Mouse (Mus musculus): Measurements from ENCODE around the gene Nt5dc2. TPM values are rescaled to one million over a fixed set of nuclear protein-coding genes. Genes with fewer than 3 reads are reported as not detected.

Nt5dc2 gene
- total and polyA plus RNA-seq, 3 experiments = 136 to 572 (median 213) TPM

- ATAC-seq (ENCODE audit: extremely low read depth, insufficient number of reproducible peaks, low FRiP score, poor library complexity, severe bottlenecking) (no peak), DNase-seq (ENCODE audit: low spot score) (no peak)
- Histone ChIP-seq H3K36me3 (replicated peaks) (peaks cover 65% of the 10 kb centered on the region), H3K4me1 (ENCODE audit: insufficient read depth, low read depth, low read length) (peaks cover 53% of the 10 kb centered on the region), H3K9me3 (replicated peaks) (no peaks in the 10 kb centered on the region), H3K4me3 (ENCODE audit: low read depth, low read length) (no peak overlapping the region), H3K27me3 (ENCODE audit: insufficient read depth, low read length) (peaks cover 21% of the 10 kb centered on the region)
- TF ChIP-seq CTCF (IDR thresholded peaks at IDR 0.05; ENCODE audit: low read depth, low read length) = no peak
- no peak for TF ChIP-seq GATA1 (IDR thresholded peaks at IDR 0.05; ENCODE audit: borderline replicate concordance, low read length)
- TF ChIP-seq TAL1 (conservative IDR thresholded peaks at IDR 0.05; ENCODE audit: low read depth, low read length) = no peak
- no peak for TF ChIP-seq GATA2 (IDR thresholded peaks at IDR 0.05; ENCODE audit: borderline replicate concordance, low read depth, low read length)
- TF ChIP-seq POLR2AphosphoS5 (IDR thresholded peaks at IDR 0.05; ENCODE audit: insufficient replicate concordance, low read depth, low read length) = no peak
These were observed 40.5 kb downstream of the Nt5dc2 start for GRCm38 (mm10) chr14:31171386-31171785.

DNA sequence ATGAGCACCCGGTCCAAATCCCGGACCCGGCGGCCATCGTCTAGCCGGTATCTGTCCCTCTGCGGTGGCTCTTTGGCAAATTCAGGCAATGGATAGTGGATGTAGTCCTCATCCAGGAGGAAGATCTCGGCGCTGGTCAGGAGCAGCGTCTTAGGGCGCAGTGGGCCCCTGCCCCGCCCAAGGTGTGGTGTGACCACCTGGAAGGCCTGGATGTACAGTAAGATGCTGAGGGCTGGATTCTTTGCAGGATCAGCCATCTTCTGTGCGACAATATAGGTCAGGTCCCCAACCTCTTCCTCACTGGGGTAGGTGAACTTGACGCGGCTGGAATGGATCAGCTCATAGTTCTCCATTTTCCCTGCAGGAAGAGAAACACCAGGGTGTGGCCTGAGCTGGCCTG is 41.0 kb downstream of the Nt5dc2 start:
- Histone ChIP-seq H3K4me3 (ENCODE audit: low read depth, low read length) (no peak overlapping the region), H3K4me1 (ENCODE audit: insufficient read depth, low read depth, low read length) (peaks cover 53% of the 10 kb centered on the region), H3K9me3 (replicated peaks) (no peaks in the 10 kb centered on the region), H3K27me3 (ENCODE audit: insufficient read depth, low read length) (peaks cover 16% of the 10 kb centered on the region), H3K36me3 (replicated peaks) (peaks cover 69% of the 10 kb centered on the region)
- DNase-seq (ENCODE audit: low spot score) = no peak
- ATAC-seq (ENCODE audit: extremely low read depth, insufficient number of reproducible peaks, low FRiP score, poor library complexity, severe bottlenecking) = no peak
- TF ChIP-seq GATA2 (IDR thresholded peaks at IDR 0.05; ENCODE audit: borderline replicate concordance, low read depth, low read length) (no peak), POLR2AphosphoS5 (IDR thresholded peaks at IDR 0.05; ENCODE audit: insufficient replicate concordance, low read depth, low read length) (no peak), GATA1 (IDR thresholded peaks at IDR 0.05; ENCODE audit: borderline replicate concordance, low read length) (no peak), CTCF (IDR thresholded peaks at IDR 0.05; ENCODE audit: low read depth, low read length) (no peak), TAL1 (conservative IDR thresholded peaks at IDR 0.05; ENCODE audit: low read depth, low read length) (no peak)

DNA sequence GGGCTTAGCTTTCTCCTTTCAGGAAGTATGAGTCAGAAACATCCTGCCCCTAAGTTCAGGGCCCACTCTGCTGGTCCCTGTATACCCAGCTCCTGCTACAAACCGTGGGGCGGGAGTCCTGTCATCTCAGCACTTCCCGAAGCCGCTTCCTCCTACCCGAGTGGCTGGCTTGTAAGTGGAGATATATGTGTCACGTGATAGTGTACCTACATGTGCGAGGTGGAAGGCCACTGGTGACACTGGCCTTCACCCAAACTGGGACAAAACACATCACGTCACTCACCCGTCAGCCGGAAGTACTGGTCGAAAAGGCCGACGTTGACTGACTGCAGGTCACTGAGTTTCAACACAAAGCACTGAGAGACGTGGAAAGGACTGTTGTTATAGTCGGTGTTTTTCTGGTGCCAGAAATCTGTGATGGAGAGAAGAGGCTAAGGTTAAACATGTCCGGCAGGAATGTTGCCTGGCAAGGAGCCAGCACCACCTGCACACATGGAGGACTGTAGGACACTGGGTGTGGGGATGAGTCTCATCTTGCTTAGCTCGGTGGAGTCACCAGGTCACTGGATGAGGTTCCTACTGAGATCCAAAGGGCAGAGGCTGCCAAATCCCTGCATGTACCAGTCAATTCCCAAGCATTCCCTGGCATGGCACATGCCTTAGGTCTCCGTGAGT is 42.1 kb downstream of the Nt5dc2 start:
- TF ChIP-seq POLR2AphosphoS5 (IDR thresholded peaks at IDR 0.05; ENCODE audit: insufficient replicate concordance, low read depth, low read length) (no peak), TAL1 (conservative IDR thresholded peaks at IDR 0.05; ENCODE audit: low read depth, low read length) (no peak), GATA2 (IDR thresholded peaks at IDR 0.05; ENCODE audit: borderline replicate concordance, low read depth, low read length) (no peak), GATA1 (IDR thresholded peaks at IDR 0.05; ENCODE audit: borderline replicate concordance, low read length) (no peak), CTCF (IDR thresholded peaks at IDR 0.05; ENCODE audit: low read depth, low read length) (no peak)
- Histone ChIP-seq H3K4me3 (ENCODE audit: low read depth, low read length) (no peak overlapping the region), H3K36me3 (replicated peaks) (peaks cover 80% of the 10 kb centered on the region), H3K27me3 (ENCODE audit: insufficient read depth, low read length) (peaks cover 7% of the 10 kb centered on the region; the same call in 1 of the 2 replicates), H3K4me1 (ENCODE audit: insufficient read depth, low read depth, low read length) (peaks cover 55% of the 10 kb centered on the region), H3K9me3 (replicated peaks) (no peaks in the 10 kb centered on the region)
- no peak for ATAC-seq (ENCODE audit: extremely low read depth, insufficient number of reproducible peaks, low FRiP score, poor library complexity, severe bottlenecking)
- no peak for DNase-seq (ENCODE audit: low spot score)

DNA sequence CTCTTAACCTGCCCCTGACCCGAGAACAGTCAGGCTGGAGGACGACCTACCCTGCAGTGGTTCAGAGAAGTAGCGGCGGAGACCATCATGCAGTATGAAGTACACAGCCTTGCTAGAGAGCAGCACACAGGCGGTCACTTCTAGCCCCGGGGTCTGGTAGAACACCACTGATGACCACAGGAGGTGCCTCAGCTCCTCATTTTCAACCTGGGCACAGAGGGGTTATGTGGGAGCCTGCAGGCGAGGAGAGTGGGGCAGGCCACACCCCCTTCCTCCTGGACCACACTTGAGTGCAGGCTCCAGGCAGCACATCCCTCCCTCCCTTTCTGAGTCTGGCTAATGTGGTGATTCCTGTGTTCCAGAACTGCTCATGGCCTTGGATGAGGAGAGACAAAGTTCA is 42.7 kb downstream of the Nt5dc2 start:
- peaks cover 51% of the 10 kb centered on the region for H3K4me1 ChIP-seq (ENCODE audit: insufficient read depth, low read depth, low read length)
- peaks cover 84% of the 10 kb centered on the region for H3K36me3 ChIP-seq (replicated peaks)
- ATAC-seq (ENCODE audit: extremely low read depth, insufficient number of reproducible peaks, low FRiP score, poor library complexity, severe bottlenecking) = no peak

DNA sequence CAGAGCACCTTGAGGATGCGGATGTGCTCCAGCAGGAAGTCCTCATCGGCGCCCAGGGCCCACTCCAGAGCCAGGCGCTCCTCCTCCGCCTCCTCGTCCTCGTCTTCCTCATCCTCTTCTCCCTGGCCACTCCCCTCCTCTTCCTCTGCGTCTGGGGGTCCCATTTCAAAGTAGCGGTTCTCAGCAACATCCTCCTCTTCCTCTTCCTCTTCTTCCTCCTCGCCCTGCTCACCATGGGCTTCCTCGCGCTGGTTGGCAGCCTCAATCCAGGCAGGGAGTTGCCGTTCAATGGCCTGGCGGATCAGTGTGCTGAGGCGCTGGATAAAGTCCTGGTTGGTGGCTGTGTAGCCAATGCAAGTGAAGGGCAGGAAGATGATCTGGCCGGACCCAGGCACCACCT is 46.4 kb downstream of the Nt5dc2 start:
- DNase-seq (ENCODE audit: low spot score) = no peak
- TF ChIP-seq CTCF (IDR thresholded peaks at IDR 0.05; ENCODE audit: low read depth, low read length) (no peak), GATA1 (IDR thresholded peaks at IDR 0.05; ENCODE audit: borderline replicate concordance, low read length) (no peak), GATA2 (IDR thresholded peaks at IDR 0.05; ENCODE audit: borderline replicate concordance, low read depth, low read length) (no peak), POLR2AphosphoS5 (IDR thresholded peaks at IDR 0.05; ENCODE audit: insufficient replicate concordance, low read depth, low read length) (no peak), TAL1 (conservative IDR thresholded peaks at IDR 0.05; ENCODE audit: low read depth, low read length) (no peak)
- no peak for ATAC-seq (ENCODE audit: extremely low read depth, insufficient number of reproducible peaks, low FRiP score, poor library complexity, severe bottlenecking)
- Histone ChIP-seq H3K4me3 (ENCODE audit: low read depth, low read length) (no peak overlapping the region), H3K9me3 (replicated peaks) (no peaks in the 10 kb centered on the region), H3K27me3 (ENCODE audit: insufficient read depth, low read length) (no peaks in the 10 kb centered on the region), H3K4me1 (ENCODE audit: insufficient read depth, low read depth, low read length) (peaks cover 16% of the 10 kb centered on the region), H3K36me3 (replicated peaks) (peaks cover 98% of the 10 kb centered on the region)

More for the DNA sequence above, 42.7 kb downstream of the Nt5dc2 start:
- H3K27me3 ChIP-seq (ENCODE audit: insufficient read depth, low read length) = peaks cover 1% of the 10 kb centered on the region; the same call in 1 of the 2 replicates
- H3K9me3 ChIP-seq (replicated peaks) = no peaks in the 10 kb centered on the region
- H3K4me3 ChIP-seq (ENCODE audit: low read depth, low read length) = no peak overlapping the region
- no peak for TF ChIP-seq GATA1 (IDR thresholded peaks at IDR 0.05; ENCODE audit: borderline replicate concordance, low read length)
- TF ChIP-seq TAL1 (conservative IDR thresholded peaks at IDR 0.05; ENCODE audit: low read depth, low read length) = no peak
- TF ChIP-seq GATA2 (IDR thresholded peaks at IDR 0.05; ENCODE audit: borderline replicate concordance, low read depth, low read length) = no peak
- TF ChIP-seq CTCF (IDR thresholded peaks at IDR 0.05; ENCODE audit: low read depth, low read length) = no peak
- TF ChIP-seq POLR2AphosphoS5 (IDR thresholded peaks at IDR 0.05; ENCODE audit: insufficient replicate concordance, low read depth, low read length) = no peak
- no peak for DNase-seq (ENCODE audit: low spot score)

- H3K9me3 ChIP-seq (replicated peaks) = no peaks in the 10 kb centered on the region
- TF ChIP-seq GATA1 (IDR thresholded peaks at IDR 0.05; ENCODE audit: borderline replicate concordance, low read length) (no peak), TAL1 (conservative IDR thresholded peaks at IDR 0.05; ENCODE audit: low read depth, low read length) (no peak), POLR2AphosphoS5 (IDR thresholded peaks at IDR 0.05; ENCODE audit: insufficient replicate concordance, low read depth, low read length) (no peak), CTCF (IDR thresholded peaks at IDR 0.05; ENCODE audit: low read depth, low read length) (no peak), GATA2 (IDR thresholded peaks at IDR 0.05; ENCODE audit: borderline replicate concordance, low read depth, low read length) (no peak)
- H3K27me3 ChIP-seq (ENCODE audit: insufficient read depth, low read length) = no peaks in the 10 kb centered on the region
- H3K36me3 ChIP-seq (replicated peaks) = peaks cover 98% of the 10 kb centered on the region
- H3K4me1 ChIP-seq (ENCODE audit: insufficient read depth, low read depth, low read length) = peaks cover 14% of the 10 kb centered on the region
- DNase-seq (ENCODE audit: low spot score) = no peak
- no peak overlapping the region for H3K4me3 ChIP-seq (ENCODE audit: low read depth, low read length)
- ATAC-seq (ENCODE audit: extremely low read depth, insufficient number of reproducible peaks, low FRiP score, poor library complexity, severe bottlenecking) = no peak
These were observed 46.9 kb downstream of the Nt5dc2 start for GRCm38 (mm10) chr14:31177715-31178114.

All from G1E (cell line).